Mouse (Mus musculus) B cell, adult 2 months (primary cell): ENCODE results near the gene Arrdc5.
"Not testable (repeated sequence)": the region's sequence is repeated elsewhere in the genome, so short reads cannot be mapped to it uniquely, and the experiment has no call there.

Source experiments
- DNase-seq, 2 experiments: peaks; one replicate each; pipeline ENCODE4 v3.0.0; 2022

Gene Arrdc5

DNA sequence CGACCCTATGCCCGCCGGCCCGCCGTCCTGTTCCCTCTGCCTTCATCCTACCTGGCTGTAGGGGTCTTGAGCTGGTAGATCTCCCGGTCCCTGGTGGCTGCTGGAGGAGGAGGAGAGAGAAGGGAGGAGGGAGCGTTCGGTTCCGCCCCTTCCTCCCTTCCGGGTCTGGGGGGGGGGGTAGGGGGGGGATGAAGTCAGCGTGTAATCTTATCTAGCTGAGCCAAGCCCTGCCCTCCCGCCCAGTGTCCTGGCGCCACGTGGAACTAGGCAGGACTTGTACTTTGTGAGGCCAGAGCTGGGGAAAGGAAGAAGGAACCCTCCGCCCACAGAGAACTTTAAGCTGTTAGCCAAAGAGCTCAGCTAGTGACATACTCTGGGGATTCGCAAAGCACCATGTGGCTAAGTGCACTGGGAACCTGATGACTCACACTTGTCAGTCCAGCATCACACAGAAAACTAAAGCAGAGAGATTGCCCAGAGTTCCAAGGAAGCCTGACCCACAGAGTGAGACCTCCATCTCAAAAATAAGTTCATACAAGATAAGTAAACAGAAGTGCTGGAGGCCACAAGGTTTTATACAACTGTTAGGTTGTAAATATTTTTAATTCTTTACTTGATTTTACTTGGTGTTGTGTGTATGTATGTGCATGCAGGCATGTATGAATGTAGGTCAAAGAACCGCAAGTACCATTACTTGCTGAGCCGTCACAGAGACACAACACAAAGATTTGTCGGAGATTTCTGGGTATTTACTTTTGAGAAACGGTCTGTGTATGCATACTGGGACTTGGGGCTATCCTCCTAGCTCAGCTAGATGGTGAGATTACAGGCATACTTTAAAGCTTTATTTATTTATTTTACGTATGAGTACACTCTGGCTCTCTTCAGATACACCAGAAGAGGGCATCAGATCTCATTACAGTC is 23.2 kb downstream of the Arrdc5 start, which contains the start of gene Ticam1:
TSS of gene Ticam1 (minus strand) at position 144 of the 924 bp plus-strand sequence.
- peak; percentile 81 to 83 for DNase-seq

DNA sequence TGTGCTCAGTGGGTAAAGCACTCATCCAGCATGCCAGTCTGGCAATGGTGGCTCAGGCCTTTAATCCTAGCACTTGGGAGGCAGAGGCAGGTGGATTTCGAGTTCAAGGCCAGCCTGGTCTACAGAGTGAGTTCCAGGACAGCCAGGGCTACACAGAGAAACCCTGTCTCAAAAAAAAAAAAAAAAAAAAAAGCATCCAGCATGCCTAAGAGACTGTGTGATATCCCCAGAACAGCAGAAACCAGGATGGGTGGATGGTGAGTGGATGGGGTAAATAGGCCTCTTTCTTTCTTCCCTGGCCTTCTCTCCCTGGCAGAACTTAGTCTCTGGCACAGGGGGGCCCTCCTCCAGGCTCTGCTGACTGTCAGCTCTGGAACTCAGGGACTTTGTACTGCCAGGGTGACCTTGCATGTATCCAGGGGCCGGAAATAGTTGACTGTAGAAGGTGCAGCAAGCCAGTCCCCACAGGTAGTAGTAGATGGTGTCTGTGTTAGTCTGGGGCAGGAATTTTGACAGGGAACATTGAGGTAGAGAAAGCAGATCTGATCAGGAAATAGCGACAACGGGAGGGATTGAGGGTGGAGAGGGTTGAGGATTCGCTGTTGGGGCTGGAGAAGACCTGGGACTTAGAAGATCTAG is 24.1 kb downstream of the Arrdc5 start:
- peak in 1 of 2 experiments; percentile 30 for DNase-seq

DNA sequence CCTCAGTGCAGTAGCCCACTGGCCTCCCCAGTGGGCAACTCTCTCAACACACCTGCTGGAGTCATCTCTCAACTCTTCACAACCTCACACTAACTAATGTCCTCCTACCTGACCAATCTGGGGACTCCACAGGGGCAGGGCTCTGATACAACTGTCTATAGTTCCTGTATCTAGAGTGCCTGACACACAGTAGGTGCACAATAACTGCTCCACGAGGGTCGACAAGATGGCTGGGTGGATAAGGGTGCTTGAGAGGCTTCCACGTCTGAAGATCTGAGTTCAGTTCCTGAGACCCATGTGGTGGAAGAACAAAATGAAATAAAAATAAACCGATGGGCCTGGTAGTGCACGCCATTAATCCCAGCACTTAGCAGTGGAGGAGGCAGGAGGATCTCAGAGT is 26.1 kb downstream of the Arrdc5 start:
- DNase-seq = no peak

DNA sequence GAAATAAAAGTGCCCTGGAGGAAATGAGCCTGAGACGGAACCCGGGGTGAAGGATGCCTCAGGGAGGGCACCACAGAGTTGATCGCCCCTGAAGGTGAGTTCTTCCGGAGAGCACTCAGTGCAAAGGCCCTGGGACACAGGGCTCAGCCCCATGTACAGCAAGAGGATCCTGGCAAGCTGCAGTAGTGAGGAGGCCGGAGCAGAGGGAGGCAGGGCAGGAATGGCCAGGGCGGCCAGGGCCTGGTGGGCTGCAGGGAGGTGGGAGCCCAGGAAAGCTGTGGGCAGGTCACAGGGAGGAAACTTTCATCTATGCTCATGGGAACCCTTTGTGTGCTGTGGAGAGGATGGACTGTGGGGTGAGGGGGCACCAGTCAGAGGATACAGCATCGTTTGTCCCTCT is 26.6 kb downstream of the Arrdc5 start:
- no peak for DNase-seq

DNA sequence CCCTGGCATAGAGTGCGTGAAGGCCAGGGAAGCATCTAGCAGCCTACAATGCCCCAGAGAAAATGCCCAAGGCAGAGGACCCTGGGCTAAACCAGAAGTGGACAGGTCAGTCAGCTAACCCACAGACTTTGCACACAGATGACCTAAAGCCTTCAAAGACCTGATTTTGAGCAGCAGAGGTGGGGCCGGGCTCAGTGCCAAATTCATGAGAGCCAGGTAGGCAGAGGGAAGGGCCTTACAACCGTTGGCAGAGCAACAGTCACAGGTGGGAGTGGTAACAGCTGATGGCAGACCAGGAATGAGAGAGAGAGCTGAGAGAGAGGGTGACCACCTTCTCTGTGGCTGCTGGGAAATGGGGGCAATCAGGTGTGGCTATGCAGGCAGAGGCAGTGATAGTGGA is 27.4 kb downstream of the Arrdc5 start:
- DNase-seq = no peak

GRCm38 (mm10) chr17:56271609-56272253 is 28.4 kb downstream of the Arrdc5 start:
- DNase-seq = no peak

DNA sequence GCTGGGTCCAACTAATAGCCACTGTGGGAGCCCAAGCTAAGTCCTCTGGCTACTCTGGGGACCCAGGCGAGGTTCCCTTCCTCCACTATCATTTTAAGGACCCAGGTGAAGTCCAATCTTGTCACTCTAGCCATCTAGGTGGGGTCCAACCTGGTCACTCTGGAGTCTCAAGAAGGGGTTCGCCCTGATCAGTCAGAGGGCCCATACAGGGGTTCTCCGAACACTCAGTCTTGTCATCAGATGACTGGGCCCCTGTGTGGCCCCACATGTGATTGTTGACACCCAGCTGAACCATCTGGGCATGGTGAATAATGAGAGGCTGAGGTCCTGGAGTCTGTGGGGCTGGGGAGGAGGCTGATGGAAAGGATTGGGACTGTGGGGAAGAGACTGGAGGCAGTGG is 30.3 kb downstream of the Arrdc5 start:
- no peak for DNase-seq

DNA sequence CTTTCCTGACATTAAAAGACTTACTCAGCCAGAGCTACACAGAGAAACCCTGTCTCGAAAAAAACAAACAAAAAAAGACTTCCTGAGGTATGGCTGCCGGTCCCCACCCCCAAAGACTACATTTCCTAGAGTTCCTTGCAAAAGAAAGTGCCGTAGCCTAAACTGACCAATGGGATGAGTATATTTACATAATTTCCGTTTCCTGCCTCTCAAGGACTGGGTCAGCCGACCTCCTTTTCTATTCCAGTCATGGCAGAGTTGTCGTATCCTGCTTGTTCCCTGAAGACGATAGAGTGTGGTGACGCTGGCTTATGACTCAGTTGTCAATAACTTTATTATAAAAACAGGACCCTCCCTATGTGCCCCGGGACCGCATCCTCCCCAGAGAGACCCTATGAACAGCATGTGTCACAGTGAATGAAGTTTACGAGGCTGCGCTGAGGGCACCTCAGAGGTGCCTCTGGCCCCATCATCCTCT is 30.9 kb downstream of the Arrdc5 start:
- peak; percentile 65 to 71 for DNase-seq

- peak; percentile 88 to 92 for DNase-seq
These were observed 33.8 kb downstream of the Arrdc5 start for GRCm38 (mm10) chr17:56266271-56266670.

GRCm38 (mm10) chr17:56265869-56266268 is 34.2 kb downstream of the Arrdc5 start:
- no peak for DNase-seq

- peak; percentile 64 for DNase-seq
These were observed 35.1 kb downstream of the Arrdc5 start for GRCm38 (mm10) chr17:56265011-56265410.

DNA sequence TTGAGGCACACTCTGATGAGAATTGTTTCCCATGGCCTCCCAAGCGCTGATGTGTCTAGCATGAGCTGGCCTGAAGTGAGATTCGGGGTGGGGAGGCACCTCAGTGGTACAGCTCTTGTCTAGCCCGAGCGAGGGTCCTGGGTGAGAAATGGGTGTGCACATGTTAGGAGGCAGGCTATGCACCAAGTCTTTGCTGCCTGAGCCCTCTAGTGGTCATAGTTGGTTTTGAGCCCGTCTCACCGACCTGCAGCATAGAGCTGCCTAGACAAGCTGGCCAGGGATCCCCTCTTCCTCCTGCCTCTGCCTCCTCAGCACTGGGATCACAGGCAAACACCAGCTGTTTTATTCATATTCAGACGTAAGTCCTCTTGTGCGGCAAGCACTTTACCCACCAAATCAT is 36.1 kb downstream of the Arrdc5 start:
- DNase-seq = peak; percentile 82 to 84

DNA sequence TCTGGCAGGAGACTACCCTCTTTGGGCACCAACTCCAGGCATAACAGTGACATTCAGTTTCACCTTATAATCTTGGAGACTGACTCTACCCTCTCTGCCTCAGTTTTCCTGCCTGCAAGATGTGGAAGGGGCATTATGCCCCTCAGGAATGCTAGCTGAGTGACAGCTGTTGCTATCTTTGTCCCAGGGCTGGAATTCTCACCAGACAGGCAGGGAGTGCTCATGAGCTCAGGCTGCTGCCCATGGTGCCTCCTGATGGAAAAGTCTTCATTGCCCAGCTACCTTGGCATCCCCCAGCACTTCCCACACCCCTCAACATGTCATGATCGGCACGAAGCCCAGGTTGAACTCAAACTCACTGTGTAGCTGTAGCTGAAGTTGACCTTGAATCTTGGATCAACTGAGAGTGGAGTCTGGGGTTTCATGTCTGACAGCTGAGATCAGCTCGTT is 37.4 kb downstream of the Arrdc5 start:
- no peak for DNase-seq

DNA sequence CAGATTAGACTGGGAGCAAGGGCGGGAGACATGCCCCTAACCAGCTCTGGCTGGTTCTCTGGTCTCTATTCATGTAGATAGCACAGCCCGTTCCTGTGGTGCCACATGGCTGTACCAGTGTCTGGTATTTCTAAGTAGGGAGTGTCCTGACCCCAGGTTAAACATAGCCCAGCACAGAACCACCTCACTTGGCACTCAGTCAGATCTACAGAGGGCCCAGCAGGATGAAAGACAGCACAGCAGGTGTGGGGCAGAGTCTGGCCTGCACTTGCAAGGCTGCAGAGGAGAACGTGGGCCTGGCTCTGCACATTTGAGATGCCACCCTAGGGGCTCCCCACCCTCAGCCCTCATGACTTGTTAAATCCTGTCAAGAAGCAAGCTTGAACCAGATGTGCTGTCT is 38.9 kb downstream of the Arrdc5 start:
- DNase-seq = no peak

DNA sequence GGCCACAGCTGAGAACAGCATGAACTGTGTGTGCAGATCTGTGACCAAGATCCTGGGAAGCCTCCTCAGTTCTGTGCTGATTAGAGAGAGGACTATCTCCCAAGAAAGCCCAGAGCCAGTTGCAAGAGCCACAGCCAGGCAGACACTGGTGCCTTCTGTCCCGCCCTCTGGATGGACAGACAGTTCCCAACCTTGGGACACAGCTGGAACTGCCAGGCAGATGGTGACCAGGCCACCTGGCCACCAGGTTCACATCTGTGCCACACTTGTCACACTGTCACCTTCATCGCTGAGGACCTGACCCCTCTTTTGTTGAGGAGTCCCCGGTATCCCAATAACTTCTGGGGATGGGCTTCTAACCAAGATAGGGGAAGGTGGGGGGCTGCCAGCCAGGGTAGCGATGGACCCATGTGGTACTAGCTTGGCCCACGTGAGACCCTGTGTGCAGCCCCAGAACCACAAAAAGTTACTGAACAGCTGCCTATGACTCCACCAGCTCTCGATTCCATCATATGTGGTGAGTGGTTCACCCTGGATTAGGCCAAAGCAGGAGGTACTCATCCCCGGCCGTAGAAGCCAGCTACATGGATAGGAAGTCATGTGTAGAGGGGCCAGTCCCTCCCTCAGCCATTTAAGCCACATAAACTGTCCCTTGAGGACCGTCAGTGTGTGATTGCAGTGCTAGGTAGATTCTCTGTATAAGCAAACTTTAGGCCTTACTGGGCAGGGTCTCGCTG is 40.6 kb downstream of the Arrdc5 start:
- DNase-seq = no peak

- not testable (repeated sequence) for DNase-seq
These were observed 41.3 kb downstream of the Arrdc5 start for GRCm38 (mm10) chr17:56258812-56259211.

DNA sequence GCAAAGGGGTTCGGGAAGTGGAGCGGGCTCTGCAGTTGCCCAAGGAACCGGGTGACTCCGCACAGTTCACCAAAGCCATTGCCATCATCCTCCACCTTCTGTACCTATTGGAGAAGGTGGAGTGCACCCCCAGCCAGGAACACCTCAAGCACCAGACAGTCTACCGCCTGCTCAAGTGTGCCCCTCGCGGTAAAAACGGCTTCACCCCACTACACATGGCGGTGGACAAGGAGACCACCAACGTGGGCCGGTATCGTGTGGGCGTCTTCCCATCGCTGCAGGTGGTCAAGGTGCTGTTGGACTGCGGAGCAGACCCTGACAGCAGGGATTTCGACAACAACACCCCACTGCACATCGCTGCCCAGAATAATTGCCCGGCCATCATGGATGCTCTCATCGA is 41.8 kb downstream of the Arrdc5 start:
- not testable (repeated sequence) for DNase-seq

GRCm38 (mm10) chr17:56257181-56257894 is 42.7 kb downstream of the Arrdc5 start:
- DNase-seq = peak in 1 of 2 experiments; percentile 28

DNA sequence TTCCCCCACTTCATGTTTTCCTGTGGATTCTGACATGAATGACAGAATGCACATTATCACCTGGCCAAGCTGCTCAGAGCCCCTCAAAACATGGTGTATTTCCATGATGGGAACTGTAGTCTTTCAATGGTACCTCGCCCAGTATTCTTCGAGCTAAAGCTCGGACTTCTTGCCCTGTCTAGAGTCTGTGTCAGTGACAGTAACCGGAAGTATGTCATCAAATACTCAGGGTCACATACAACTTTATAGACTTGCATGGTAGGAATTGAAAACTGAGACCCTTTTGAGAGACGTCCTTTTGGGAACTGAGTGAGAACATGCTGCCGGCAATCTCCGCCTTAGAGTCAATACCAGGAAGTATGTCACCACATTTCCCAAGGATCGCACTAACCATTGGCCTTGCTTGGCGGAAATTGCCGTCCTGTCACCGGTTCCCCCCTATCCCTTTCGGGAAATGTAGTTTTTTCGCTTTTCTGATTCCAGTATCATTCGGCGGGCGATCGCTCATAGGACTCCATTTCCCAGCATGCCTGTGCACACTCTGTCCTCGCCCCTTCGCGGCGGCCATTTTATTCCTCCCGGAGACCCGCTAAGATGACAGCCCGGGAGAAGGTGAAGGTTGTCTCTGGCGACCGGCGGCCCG is 43.7 kb downstream of the Arrdc5 start, which contains the start of gene Fem1a:
TSS of gene Fem1a (plus strand) at position 572 of the 643 bp plus-strand sequence.
- DNase-seq = peak; percentile 88 to 91

- DNase-seq = peak; percentile 98
These were observed 44.2 kb downstream of the Arrdc5 start for GRCm38 (mm10) chr17:56255863-56256238.

DNA sequence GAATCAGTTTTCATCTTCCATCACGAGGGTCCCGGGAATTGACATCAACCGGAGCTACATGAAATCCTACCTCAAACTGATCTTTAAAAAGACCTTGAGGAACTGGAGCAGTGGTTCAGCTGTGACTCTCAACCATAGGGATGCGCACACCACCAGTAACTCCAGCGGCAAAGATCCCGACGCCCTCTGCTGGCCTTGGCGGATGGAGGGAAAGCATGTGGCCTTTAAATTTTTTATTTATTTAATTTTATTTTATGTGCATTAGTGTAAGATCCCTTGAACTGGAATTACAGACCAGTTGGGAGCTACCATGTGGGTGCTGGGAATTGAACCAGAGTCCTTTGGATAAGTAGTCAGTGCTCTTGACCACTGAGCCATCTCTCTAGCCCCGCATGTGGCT is 44.7 kb downstream of the Arrdc5 start:
- DNase-seq = peak; percentile 13 to 18
